Mouse (Mus musculus): ENCODE results near the gene Dhrs2. TPM values are rescaled to one million over a fixed set of nuclear protein-coding genes. Genes with fewer than 3 reads are reported as not detected.

The Dhrs2 gene
- polyA plus RNA-seq, 1 experiment from 2014 or later: not detected

- Histone ChIP-seq H3K4me2 (ENCODE audit: low read length) (no peak overlapping the region), H3K4me3 (replicated peaks; ENCODE audit: low read length) (no peak overlapping the region), H3K9ac (replicated peaks; ENCODE audit: low read depth, low read length) (no peak overlapping the region), H3K27me3 (replicated peaks; ENCODE audit: control insufficient read depth, insufficient read depth, low read length) (no peaks in the 10 kb centered on the region), H3K27ac (ENCODE audit: low read length) (no peak overlapping the region), H3K9me3 (ENCODE audit: control insufficient read depth, low read length) (no peaks in the 10 kb centered on the region), H3K36me3 (ENCODE audit: control insufficient read depth, insufficient read depth) (no peaks in the 10 kb centered on the region), H3K4me1 (replicated peaks; ENCODE audit: control insufficient read depth, insufficient read depth, low read length) (peaks cover 8% of the 10 kb centered on the region; the same call in 1 of the 2 replicates)
- 83% methylated on average over 14 of the region's 14 CpGs for WGBS
- ATAC-seq: no peak
Observed at GRCm38 (mm10) chr14:55193876-55194635, 27.8 kb upstream of the Dhrs2 start.

DNA sequence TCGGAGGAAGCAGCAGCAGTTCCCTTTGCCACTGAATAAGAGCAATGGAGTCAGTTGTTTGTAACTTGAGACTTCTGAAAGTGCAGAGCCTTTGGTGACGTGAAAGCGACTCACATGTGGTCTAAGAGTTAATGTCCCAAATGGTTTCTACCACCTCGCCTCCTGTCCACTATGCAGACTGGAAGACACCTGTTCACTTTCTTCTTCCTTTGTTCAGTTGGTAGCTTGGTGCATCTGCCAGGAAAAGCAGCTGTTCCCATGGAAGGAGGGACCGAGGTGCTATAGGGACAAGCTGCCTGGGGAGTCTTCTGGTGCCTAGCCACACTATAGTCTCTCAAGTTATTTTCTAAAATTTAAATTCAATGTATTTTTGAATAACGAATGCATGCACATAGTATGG, 27.0 kb upstream of the Dhrs2 start:
- no peak overlapping the region for H3K27ac ChIP-seq (ENCODE audit: low read length)
- H3K27me3 ChIP-seq (replicated peaks; ENCODE audit: control insufficient read depth, insufficient read depth, low read length): no peaks in the 10 kb centered on the region
- no peak overlapping the region for H3K4me3 ChIP-seq (replicated peaks; ENCODE audit: low read length)
- H3K4me1 ChIP-seq (replicated peaks; ENCODE audit: control insufficient read depth, insufficient read depth, low read length): peaks cover under 1% of the 10 kb centered on the region; the same call in 1 of the 2 replicates
- WGBS: 54% methylated on average over 6 of the region's 6 CpGs
- no peaks in the 10 kb centered on the region for H3K36me3 ChIP-seq (ENCODE audit: control insufficient read depth, insufficient read depth)
- H3K9ac ChIP-seq (replicated peaks; ENCODE audit: low read depth, low read length): no peak overlapping the region
- H3K4me2 ChIP-seq (ENCODE audit: low read length): no peak overlapping the region
- H3K9me3 ChIP-seq (ENCODE audit: control insufficient read depth, low read length): no peaks in the 10 kb centered on the region
- no peak for ATAC-seq

DNA sequence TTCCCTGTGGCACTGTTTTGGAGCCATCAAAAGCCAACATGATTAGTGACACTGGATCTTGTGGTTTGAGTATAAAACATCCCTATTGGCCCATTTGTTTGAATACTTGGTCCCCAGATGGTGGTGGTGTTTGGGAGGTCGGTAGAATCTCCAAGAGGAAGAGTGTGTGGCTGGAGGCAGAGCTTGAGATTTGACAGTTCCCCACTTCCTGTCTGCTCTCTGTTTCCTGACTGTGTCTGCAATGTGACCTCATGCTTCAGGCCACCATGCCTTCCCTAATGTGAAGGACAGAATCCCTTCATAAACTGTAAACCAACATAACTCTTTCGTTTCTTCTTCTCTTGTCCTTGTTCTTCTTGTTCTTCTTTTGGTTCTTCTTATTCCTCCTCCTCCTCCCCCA, 24.7 kb upstream of the Dhrs2 start:
- Histone ChIP-seq H3K27me3 (replicated peaks; ENCODE audit: control insufficient read depth, insufficient read depth, low read length) (no peaks in the 10 kb centered on the region), H3K4me3 (replicated peaks; ENCODE audit: low read length) (no peak overlapping the region)

GRCm38 (mm10) chr14:55198187-55198586, 23.6 kb upstream of the Dhrs2 start:
- ATAC-seq: no peak
- WGBS: 85% methylated on average over 2 of the region's 2 CpGs
- no peaks in the 10 kb centered on the region for H3K4me1 ChIP-seq (replicated peaks; ENCODE audit: control insufficient read depth, insufficient read depth, low read length)
- no peak overlapping the region for H3K4me2 ChIP-seq (ENCODE audit: low read length)
- H3K27me3 ChIP-seq (replicated peaks; ENCODE audit: control insufficient read depth, insufficient read depth, low read length): no peaks in the 10 kb centered on the region
- no peaks in the 10 kb centered on the region for H3K36me3 ChIP-seq (ENCODE audit: control insufficient read depth, insufficient read depth)
- no peak overlapping the region for H3K27ac ChIP-seq (ENCODE audit: low read length)
- no peaks in the 10 kb centered on the region for H3K9me3 ChIP-seq (ENCODE audit: control insufficient read depth, low read length)
- no peak overlapping the region for H3K9ac ChIP-seq (replicated peaks; ENCODE audit: low read depth, low read length)
- H3K4me3 ChIP-seq (replicated peaks; ENCODE audit: low read length): no peak overlapping the region

More for the DNA sequence above, 24.7 kb upstream of the Dhrs2 start:
- Histone ChIP-seq H3K9ac (replicated peaks; ENCODE audit: low read depth, low read length) (no peak overlapping the region), H3K4me2 (ENCODE audit: low read length) (no peak overlapping the region), H3K4me1 (replicated peaks; ENCODE audit: control insufficient read depth, insufficient read depth, low read length) (no peaks in the 10 kb centered on the region), H3K27ac (ENCODE audit: low read length) (no peak overlapping the region), H3K36me3 (ENCODE audit: control insufficient read depth, insufficient read depth) (no peaks in the 10 kb centered on the region), H3K9me3 (ENCODE audit: control insufficient read depth, low read length) (no peaks in the 10 kb centered on the region)
- WGBS: 63% methylated on average over 2 of the region's 2 CpGs
- no peak for ATAC-seq

- Histone ChIP-seq H3K9ac (replicated peaks; ENCODE audit: low read depth, low read length) (no peak overlapping the region), H3K36me3 (ENCODE audit: control insufficient read depth, insufficient read depth) (no peaks in the 10 kb centered on the region), H3K4me1 (replicated peaks; ENCODE audit: control insufficient read depth, insufficient read depth, low read length) (peaks cover 4% of the 10 kb centered on the region), H3K27me3 (replicated peaks; ENCODE audit: control insufficient read depth, insufficient read depth, low read length) (no peaks in the 10 kb centered on the region), H3K27ac (ENCODE audit: low read length) (peak overlapping the region; percentile 25; the same call in 1 of the 2 replicates), H3K9me3 (ENCODE audit: control insufficient read depth, low read length) (no peaks in the 10 kb centered on the region), H3K4me2 (ENCODE audit: low read length) (no peak overlapping the region), H3K4me3 (replicated peaks; ENCODE audit: low read length) (no peak overlapping the region)
- ATAC-seq: peak; percentile 64
- WGBS: 66% methylated on average over 3 of the region's 3 CpGs
Observed at GRCm38 (mm10) chr14:55204544-55204943, 17.3 kb upstream of the Dhrs2 start.

GRCm38 (mm10) chr14:55205045-55205750, 16.6 kb upstream of the Dhrs2 start:
- WGBS: 22% methylated on average over 3 of the region's 3 CpGs
- peak; percentile 98 for ATAC-seq
- H3K4me2 ChIP-seq (ENCODE audit: low read length): no peak overlapping the region

GRCm38 (mm10) chr14:55208306-55208705, 13.5 kb upstream of the Dhrs2 start:
- Histone ChIP-seq H3K4me2 (ENCODE audit: low read length) (no peak overlapping the region), H3K9me3 (ENCODE audit: control insufficient read depth, low read length) (no peaks in the 10 kb centered on the region), H3K27me3 (replicated peaks; ENCODE audit: control insufficient read depth, insufficient read depth, low read length) (no peaks in the 10 kb centered on the region), H3K4me3 (replicated peaks; ENCODE audit: low read length) (no peak overlapping the region), H3K27ac (ENCODE audit: low read length) (no peak overlapping the region), H3K4me1 (replicated peaks; ENCODE audit: control insufficient read depth, insufficient read depth, low read length) (peaks cover 4% of the 10 kb centered on the region), H3K36me3 (ENCODE audit: control insufficient read depth, insufficient read depth) (no peaks in the 10 kb centered on the region), H3K9ac (replicated peaks; ENCODE audit: low read depth, low read length) (no peak overlapping the region)
- 86% methylated on average over 2 of the region's 2 CpGs for WGBS
- no peak for ATAC-seq

More at GRCm38 (mm10) chr14:55205045-55205750, 16.6 kb upstream of the Dhrs2 start:
- no peak overlapping the region for H3K4me3 ChIP-seq (replicated peaks; ENCODE audit: low read length)
- H3K27ac ChIP-seq (ENCODE audit: low read length): peak overlapping the region; percentile 72
- no peak overlapping the region for H3K9ac ChIP-seq (replicated peaks; ENCODE audit: low read depth, low read length)
- H3K9me3 ChIP-seq (ENCODE audit: control insufficient read depth, low read length): no peaks in the 10 kb centered on the region
- H3K36me3 ChIP-seq (ENCODE audit: control insufficient read depth, insufficient read depth): no peaks in the 10 kb centered on the region
- no peaks in the 10 kb centered on the region for H3K27me3 ChIP-seq (replicated peaks; ENCODE audit: control insufficient read depth, insufficient read depth, low read length)
- peaks cover 4% of the 10 kb centered on the region for H3K4me1 ChIP-seq (replicated peaks; ENCODE audit: control insufficient read depth, insufficient read depth, low read length)

- ATAC-seq: no peak
- 87% methylated on average over 3 of the region's 3 CpGs for WGBS
- no peaks in the 10 kb centered on the region for H3K36me3 ChIP-seq (ENCODE audit: control insufficient read depth, insufficient read depth)
- H3K9me3 ChIP-seq (ENCODE audit: control insufficient read depth, low read length): no peaks in the 10 kb centered on the region
- no peaks in the 10 kb centered on the region for H3K4me1 ChIP-seq (replicated peaks; ENCODE audit: control insufficient read depth, insufficient read depth, low read length)
- H3K4me2 ChIP-seq (ENCODE audit: low read length): no peak overlapping the region
- no peaks in the 10 kb centered on the region for H3K27me3 ChIP-seq (replicated peaks; ENCODE audit: control insufficient read depth, insufficient read depth, low read length)
- no peak overlapping the region for H3K4me3 ChIP-seq (replicated peaks; ENCODE audit: low read length)
- no peak overlapping the region for H3K9ac ChIP-seq (replicated peaks; ENCODE audit: low read depth, low read length)
- no peak overlapping the region for H3K27ac ChIP-seq (ENCODE audit: low read length)
Observed at GRCm38 (mm10) chr14:55213621-55214020, 8.2 kb upstream of the Dhrs2 start.

DNA sequence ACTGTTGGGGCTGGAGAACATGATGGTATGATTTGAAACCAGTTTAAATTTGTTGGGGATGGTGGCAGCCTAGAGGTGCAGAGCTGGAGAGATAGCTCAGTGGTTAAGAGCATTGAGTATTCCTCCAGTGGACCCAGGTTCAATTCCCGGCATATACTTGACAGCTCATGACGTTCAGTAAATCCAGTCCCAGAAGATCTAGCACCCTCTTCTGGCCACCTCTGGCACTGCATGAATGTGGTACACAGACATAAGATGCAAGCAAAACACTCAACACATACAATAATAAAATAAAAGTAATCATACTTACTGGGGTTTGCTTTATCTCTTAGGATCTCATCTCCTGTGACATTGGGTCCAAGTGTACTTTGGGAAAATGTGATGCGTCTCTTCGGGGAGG, 7.3 kb upstream of the Dhrs2 start:
- Histone ChIP-seq H3K9ac (replicated peaks; ENCODE audit: low read depth, low read length) (no peak overlapping the region), H3K27ac (ENCODE audit: low read length) (no peak overlapping the region), H3K4me3 (replicated peaks; ENCODE audit: low read length) (no peak overlapping the region), H3K27me3 (replicated peaks; ENCODE audit: control insufficient read depth, insufficient read depth, low read length) (no peaks in the 10 kb centered on the region), H3K4me2 (ENCODE audit: low read length) (no peak overlapping the region), H3K36me3 (ENCODE audit: control insufficient read depth, insufficient read depth) (no peaks in the 10 kb centered on the region), H3K4me1 (replicated peaks; ENCODE audit: control insufficient read depth, insufficient read depth, low read length) (no peaks in the 10 kb centered on the region), H3K9me3 (ENCODE audit: control insufficient read depth, low read length) (no peaks in the 10 kb centered on the region)
- WGBS: 57% methylated on average over 4 of the region's 4 CpGs
- no peak for ATAC-seq

All from forebrain, embryonic 16.5 days (tissue).